Mouse (Mus musculus): ENCODE results near the gene Gm20816. TPM values are rescaled to one million over a fixed set of nuclear protein-coding genes. Genes with fewer than 3 reads are reported as not detected.
"Not testable (repeated sequence)": the region's sequence is repeated elsewhere in the genome, so short reads cannot be mapped to it uniquely, and the experiment has no call there.

Gene Gm20816
- polyA plus RNA-seq (2015; fragmentation: Nextera tagmentation; extraction: Ambion mirVana) = not detected in 2 replicates

- H3K27me3 ChIP-seq; DNase-seq; H3K36me3 ChIP-seq; ATAC-seq (ENCODE audit: low read depth); H3K4me1 ChIP-seq (replicated peaks); H3K4me2 ChIP-seq; H3K9ac ChIP-seq; H3K27ac ChIP-seq; H3K4me3 ChIP-seq (replicated peaks); H3K9me3 ChIP-seq (replicated peaks): not testable (repeated sequence)
- WGBS (ENCODE audit: insufficient replicate concordance) = no CpG with 5 or more reads among the region's 3 CpGs
These were observed at the start of gene Gm20816 for GRCm38 (mm10) chrY:68537655-68538054. Gm20816 (plus strand) TSS chrY:68537955.

Other genes with a start within 250 kb of the Gm20816 start
- gene Gm20937, start 243.1 kb upstream of the Gm20816 start, polyA plus RNA-seq (2015; fragmentation: Nextera tagmentation; extraction: Ambion mirVana) = not detected in 2 replicates

Data from liver, embryonic 13.5 days (tissue).